Mouse (Mus musculus) cerebellum, adult 2 months (tissue): ENCODE measurements around the gene Galm. TPM values are rescaled to one million over a fixed set of nuclear protein-coding genes. Genes with fewer than 3 reads are reported as not detected.

Source experiments
- DNase-seq, 2 experiments: peaks; one replicate each; pipeline ENCODE4 v3.0.0; 2021
- H3K27ac ChIP-seq: fragments of 200-500 bp; 2 replicates; pipeline ENCODE4 v1.5.1; 2012; ENCODE audit warnings: low read length, control low read depth, inconsistent platforms; ENCODE audit not compliant: insufficient read depth
- H3K27me3 ChIP-seq: fragments of 200-500 bp; 2 replicates; pipeline ENCODE4 v1.6.1; 2012; ENCODE audit warnings: inconsistent platforms, mild to moderate bottlenecking, low read length, moderate library complexity; ENCODE audit not compliant: control insufficient read depth, insufficient read depth
- H3K4me1 ChIP-seq: fragments of 200-500 bp; 2 replicates; pipeline ENCODE4 v1.6.1; 2011; ENCODE audit warnings: low read length; ENCODE audit not compliant: control insufficient read depth, insufficient read depth
- H3K4me3 ChIP-seq: fragments of 200-500 bp; replicated peaks from 2 replicates; pipeline ENCODE3; 2011; ENCODE audit warnings: mild to moderate bottlenecking, low read depth, low read length, control low read depth; ENCODE audit not compliant: insufficient read depth
- CTCF ChIP-seq: fragments of 200-500 bp; IDR thresholded peaks from 2 replicates; pipeline ENCODE4 v1.5.1; 2011; ENCODE audit warnings: low read depth, mild to moderate bottlenecking, control low read depth, low read length, moderate library complexity, borderline replicate concordance; ENCODE audit not compliant: insufficient read depth
- POLR2A ChIP-seq: fragments of 200-500 bp; IDR thresholded peaks from 2 replicates; pipeline ENCODE4 v1.6.1; 2011; ENCODE audit warnings: low read length, control low read depth, borderline replicate concordance; ENCODE audit not compliant: insufficient read depth
- WGBS: fragments of 180-500 bp; shearing (Covaris S2); methylation state at CpG from one replicate; pipeline ENCODE4 v1.1.7; 2018; 5-methylcytosine and 5-hydroxymethylcytosine counted together
- polyA plus RNA-seq: library from polyadenylated mRNA; depleted of rRNA; stranded (reverse); fragments of >200 nt; gene quantifications from 2 replicates; pipeline ENCODE4 v1.2.3, GENCODE M21; 2012; rRNA removed

The Galm gene
- polyA plus RNA-seq = 3.4 and 4.3 TPM in 2 replicates

- peak; percentile 36 to 47 for DNase-seq
- WGBS = 6% methylated on average over 30 of the region's 30 CpGs
- peak within 1 kb of the TSS; percentile 61 for H3K4me3 ChIP-seq
- TF ChIP-seq POLR2A = no peak
- TF ChIP-seq CTCF = no peak
- H3K4me1 ChIP-seq = no peaks in the 10 kb centered on the region
- H3K27ac ChIP-seq = no peak within 1 kb of the TSS
- H3K27me3 ChIP-seq = no peaks in the 10 kb centered on the region
Observed at GRCm38 (mm10) chr17:80127331-80128251, at the start of gene Galm. Gene Galm (plus strand): TSS chr17:80127471.

- no peak for DNase-seq
- no peak for TF ChIP-seq CTCF
- no peak for TF ChIP-seq POLR2A
- no peaks in the 10 kb centered on the region for H3K27me3 ChIP-seq
- H3K4me1 ChIP-seq = no peaks in the 10 kb centered on the region
- WGBS = 78% methylated on average over 4 of the region's 4 CpGs
- H3K4me3 ChIP-seq = no peak overlapping the region
- H3K27ac ChIP-seq = no peak overlapping the region
Observed at GRCm38 (mm10) chr17:80078726-80079125, 48.5 kb upstream of the Galm start.

- no peak for DNase-seq
- no peak for TF ChIP-seq CTCF
- TF ChIP-seq POLR2A = no peak
- Histone ChIP-seq H3K4me3 (no peak overlapping the region), H3K27me3 (no peaks in the 10 kb centered on the region), H3K27ac (no peak overlapping the region), H3K4me1 (no peaks in the 10 kb centered on the region)
- 78% methylated on average over 6 of the region's 6 CpGs for WGBS
Observed at GRCm38 (mm10) chr17:80083223-80083622, 44.0 kb upstream of the Galm start.

- H3K27ac ChIP-seq = no peak overlapping the region
Observed at GRCm38 (mm10) chr17:80084424-80084823, 42.8 kb upstream of the Galm start.

GRCm38 (mm10) chr17:80086591-80086990 is 40.7 kb upstream of the Galm start:
- no peak for TF ChIP-seq POLR2A
- TF ChIP-seq CTCF = no peak
- no peak for DNase-seq
- H3K27me3 ChIP-seq = no peaks in the 10 kb centered on the region
- no peak overlapping the region for H3K4me3 ChIP-seq
- H3K27ac ChIP-seq = no peak overlapping the region
- WGBS = 81% methylated on average over 11 of the region's 11 CpGs
- no peaks in the 10 kb centered on the region for H3K4me1 ChIP-seq

More at GRCm38 (mm10) chr17:80084424-80084823, 42.8 kb upstream of the Galm start:
- 9% methylated on average over 9 of the region's 9 CpGs for WGBS
- Histone ChIP-seq H3K4me3 (no peak overlapping the region), H3K27me3 (no peaks in the 10 kb centered on the region), H3K4me1 (no peaks in the 10 kb centered on the region)
- DNase-seq = peak in 1 of 2 experiments; percentile 42
- no peak for TF ChIP-seq CTCF
- TF ChIP-seq POLR2A = no peak

GRCm38 (mm10) chr17:80088168-80088567 is 39.1 kb upstream of the Galm start:
- no peak for DNase-seq
- TF ChIP-seq POLR2A (no peak), CTCF (no peak)
- no peaks in the 10 kb centered on the region for H3K4me1 ChIP-seq
- WGBS = 93% methylated on average over 3 of the region's 3 CpGs
- H3K27me3 ChIP-seq = no peaks in the 10 kb centered on the region
- H3K4me3 ChIP-seq = no peak overlapping the region
- H3K27ac ChIP-seq = no peak overlapping the region

- Histone ChIP-seq H3K4me1 (no peaks in the 10 kb centered on the region), H3K4me3 (no peak overlapping the region), H3K27me3 (no peaks in the 10 kb centered on the region; the same call in 1 of the 2 replicates), H3K27ac (no peak overlapping the region)
- DNase-seq = no peak
- no peak for TF ChIP-seq POLR2A
- WGBS = 60% methylated on average over 4 of the region's 4 CpGs
Observed at GRCm38 (mm10) chr17:80090551-80090950, 36.7 kb upstream of the Galm start.
